Mouse (Mus musculus): Measurements from ENCODE around the gene Bcas2. TPM values are rescaled to one million over a fixed set of nuclear protein-coding genes. Genes with fewer than 3 reads are reported as not detected.

Gene Bcas2
- polyA plus RNA-seq, 1 experiment from 2014 or later, result 247 TPM

Other genes with a start within 250 kb of the Bcas2 start
- gene Sycp1, start 235.6 kb upstream of the Bcas2 start, polyA plus RNA-seq (2015; fragmentation: Nextera tagmentation; extraction: Ambion mirVana), result not detected in 2 replicates
- gene Nr1h5, start 207.5 kb upstream of the Bcas2 start, polyA plus RNA-seq (2015; fragmentation: Nextera tagmentation; extraction: Ambion mirVana), result 0.13 TPM in 2 replicates
- gene Sike1, start 175.9 kb upstream of the Bcas2 start, polyA plus RNA-seq (2015; fragmentation: Nextera tagmentation; extraction: Ambion mirVana), result 54.9 and 55.8 TPM in 2 replicates
- 455 and 463 TPM in 2 replicates for gene Csde1, start 151.2 kb upstream of the Bcas2 start, polyA plus RNA-seq (2015; fragmentation: Nextera tagmentation; extraction: Ambion mirVana)
- 120 and 122 TPM in 2 replicates for gene Nras, start 113.4 kb upstream of the Bcas2 start, polyA plus RNA-seq (2015; fragmentation: Nextera tagmentation; extraction: Ambion mirVana)
- 0.09 TPM in 1 of 2 replicates, not detected in the other for gene Ampd1, start 97.6 kb upstream of the Bcas2 start, polyA plus RNA-seq (2015; fragmentation: Nextera tagmentation; extraction: Ambion mirVana)
- gene Dennd2c, start 69.1 kb upstream of the Bcas2 start, polyA plus RNA-seq (2015; fragmentation: Nextera tagmentation; extraction: Ambion mirVana), result 0.84 and 1.4 TPM in 2 replicates
- 32.2 and 32.6 TPM in 2 replicates for gene Trim33, start 107.6 kb downstream of the Bcas2 start, polyA plus RNA-seq (2015; fragmentation: Nextera tagmentation; extraction: Ambion mirVana)

Measured in forebrain, embryonic 15.5 days (tissue).